Mouse (Mus musculus): ENCODE data around the gene Atp5l. TPM values are rescaled to one million over a fixed set of nuclear protein-coding genes. Genes with fewer than 3 reads are reported as not detected.

Atp5l gene
- polyA plus RNA-seq, 1 experiment: 79.4 TPM

- Histone ChIP-seq H3K4me3 (ENCODE audit: extremely low read depth, insufficient read depth, insufficient read length) (peak overlapping the region; percentile 70), H3K4me1 (ENCODE audit: control insufficient read depth, insufficient read depth, insufficient read length) (no peaks in the 10 kb centered on the region), H3K27ac (ENCODE audit: insufficient read depth, low read length) (no peak overlapping the region), H3K27me3 (ENCODE audit: control insufficient read depth, insufficient read depth, low read length) (no peaks in the 10 kb centered on the region), H3K36me3 (ENCODE audit: control insufficient read depth, insufficient read depth, low read length) (no peaks in the 10 kb centered on the region)
- 38% methylated on average over 2 of the region's 2 CpGs for WGBS
- DNase-seq (ENCODE audit: low read depth in 1 of 2, low spot score in 2 of 2): no peak
- TF ChIP-seq POLR2A (IDR thresholded peaks at IDR 0.05; ENCODE audit: low read depth, low read length) (no peak), CTCF (IDR thresholded peaks at IDR 0.05; ENCODE audit: extremely low read depth, insufficient read depth, insufficient read length, insufficient replicate concordance) (no peak)
Observed at GRCm38 (mm10) chr9:44919606-44920005, 936 bp downstream of the Atp5l start.

DNA sequence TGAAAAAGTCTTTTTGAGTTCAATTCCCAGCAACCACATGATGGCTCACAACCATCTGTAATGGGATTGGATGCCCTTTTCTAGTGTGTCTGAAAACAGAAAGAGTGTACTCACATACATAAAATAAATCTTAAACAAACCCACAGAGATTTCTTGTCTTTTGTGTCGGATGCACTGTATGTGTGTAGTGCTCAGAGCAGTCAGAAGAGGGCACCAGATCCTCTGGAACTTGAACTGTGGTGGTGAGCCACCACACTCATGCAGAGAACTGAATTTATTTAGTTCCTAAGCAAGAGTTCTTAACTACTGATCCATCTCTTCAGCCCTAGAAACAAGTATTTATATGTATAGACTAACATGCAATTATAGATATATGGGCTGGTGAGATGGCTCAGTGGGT lies 4.3 kb downstream of the Atp5l start:
- no peak for TF ChIP-seq POLR2A (IDR thresholded peaks at IDR 0.05; ENCODE audit: low read depth, low read length)
- TF ChIP-seq CTCF (IDR thresholded peaks at IDR 0.05; ENCODE audit: extremely low read depth, insufficient read depth, insufficient read length, insufficient replicate concordance): peak; percentile 30; the same call in 1 of the 2 replicates
- H3K4me3 ChIP-seq (ENCODE audit: extremely low read depth, insufficient read depth, insufficient read length): no peak overlapping the region
- H3K27ac ChIP-seq (ENCODE audit: insufficient read depth, low read length): no peak overlapping the region
- DNase-seq (ENCODE audit: low read depth in 1 of 2, low spot score in 2 of 2): peak; percentile 44 to 50
- H3K27me3 ChIP-seq (ENCODE audit: control insufficient read depth, insufficient read depth, low read length): no peaks in the 10 kb centered on the region
- peaks cover 8% of the 10 kb centered on the region; the same call in 1 of the 2 replicates for H3K36me3 ChIP-seq (ENCODE audit: control insufficient read depth, insufficient read depth, low read length)
- 21% methylated on average over 1 of the region's 1 CpGs for WGBS
- H3K4me1 ChIP-seq (ENCODE audit: control insufficient read depth, insufficient read depth, insufficient read length): no peaks in the 10 kb centered on the region

- DNase-seq (ENCODE audit: low read depth in 1 of 2, low spot score in 2 of 2): no peak
- no peaks in the 10 kb centered on the region for H3K27me3 ChIP-seq (ENCODE audit: control insufficient read depth, insufficient read depth, low read length)
- H3K4me1 ChIP-seq (ENCODE audit: control insufficient read depth, insufficient read depth, insufficient read length): no peaks in the 10 kb centered on the region
- TF ChIP-seq CTCF (IDR thresholded peaks at IDR 0.05; ENCODE audit: extremely low read depth, insufficient read depth, insufficient read length, insufficient replicate concordance) (no peak), POLR2A (IDR thresholded peaks at IDR 0.05; ENCODE audit: low read depth, low read length) (no peak)
- peaks cover 8% of the 10 kb centered on the region; the same call in 1 of the 2 replicates for H3K36me3 ChIP-seq (ENCODE audit: control insufficient read depth, insufficient read depth, low read length)
- WGBS: 44% methylated on average over 4 of the region's 4 CpGs
- H3K27ac ChIP-seq (ENCODE audit: insufficient read depth, low read length): no peak overlapping the region
- no peak overlapping the region for H3K4me3 ChIP-seq (ENCODE audit: extremely low read depth, insufficient read depth, insufficient read length)
Observed at GRCm38 (mm10) chr9:44914706-44915105, 5.8 kb downstream of the Atp5l start.

DNA sequence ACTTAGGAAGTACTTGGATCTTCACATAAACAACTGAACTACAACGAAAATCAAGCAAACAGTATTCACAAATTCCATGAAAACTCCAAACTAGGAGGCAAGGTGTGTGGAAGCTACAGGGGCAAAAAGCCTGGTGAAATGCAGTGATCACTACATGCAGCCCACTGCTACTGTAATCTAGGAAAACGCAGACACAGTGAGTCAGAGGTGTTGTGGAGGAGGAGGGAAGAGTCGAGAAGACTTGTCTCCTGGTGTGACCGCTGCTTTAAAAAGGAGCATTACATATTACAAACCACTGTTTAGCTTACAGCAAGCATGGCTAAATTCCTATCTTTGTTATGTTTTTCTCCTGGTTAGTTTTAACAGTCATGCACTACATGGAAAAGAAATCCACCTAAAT lies 9.2 kb downstream of the Atp5l start:
- H3K4me1 ChIP-seq (ENCODE audit: control insufficient read depth, insufficient read depth, insufficient read length): no peaks in the 10 kb centered on the region
- WGBS: 93% methylated on average over 4 of the region's 4 CpGs
- peaks cover 8% of the 10 kb centered on the region; the same call in 1 of the 2 replicates for H3K36me3 ChIP-seq (ENCODE audit: control insufficient read depth, insufficient read depth, low read length)
- no peak overlapping the region for H3K4me3 ChIP-seq (ENCODE audit: extremely low read depth, insufficient read depth, insufficient read length)
- no peak for TF ChIP-seq POLR2A (IDR thresholded peaks at IDR 0.05; ENCODE audit: low read depth, low read length)
- H3K27ac ChIP-seq (ENCODE audit: insufficient read depth, low read length): no peak overlapping the region
- no peaks in the 10 kb centered on the region for H3K27me3 ChIP-seq (ENCODE audit: control insufficient read depth, insufficient read depth, low read length)
- no peak for DNase-seq (ENCODE audit: low read depth in 1 of 2, low spot score in 2 of 2)

- no peak for DNase-seq (ENCODE audit: low read depth in 1 of 2, low spot score in 2 of 2)
- no peak for TF ChIP-seq POLR2A (IDR thresholded peaks at IDR 0.05; ENCODE audit: low read depth, low read length)
- no peak for TF ChIP-seq CTCF (IDR thresholded peaks at IDR 0.05; ENCODE audit: extremely low read depth, insufficient read depth, insufficient read length, insufficient replicate concordance)
- Histone ChIP-seq H3K36me3 (ENCODE audit: control insufficient read depth, insufficient read depth, low read length) (no peaks in the 10 kb centered on the region; the same call in 1 of the 2 replicates), H3K27ac (ENCODE audit: insufficient read depth, low read length) (no peak overlapping the region), H3K4me1 (ENCODE audit: control insufficient read depth, insufficient read depth, insufficient read length) (no peaks in the 10 kb centered on the region), H3K4me3 (ENCODE audit: extremely low read depth, insufficient read depth, insufficient read length) (no peak overlapping the region), H3K27me3 (ENCODE audit: control insufficient read depth, insufficient read depth, low read length) (no peaks in the 10 kb centered on the region)
- WGBS: 30% methylated on average over 4 of the region's 4 CpGs
Observed at GRCm38 (mm10) chr9:44905620-44906019, 14.9 kb downstream of the Atp5l start.

GRCm38 (mm10) chr9:44904964-44905363 lies 15.6 kb downstream of the Atp5l start:
- no peak for DNase-seq (ENCODE audit: low read depth in 1 of 2, low spot score in 2 of 2)
- Histone ChIP-seq H3K4me3 (ENCODE audit: extremely low read depth, insufficient read depth, insufficient read length) (no peak overlapping the region), H3K27me3 (ENCODE audit: control insufficient read depth, insufficient read depth, low read length) (no peaks in the 10 kb centered on the region), H3K4me1 (ENCODE audit: control insufficient read depth, insufficient read depth, insufficient read length) (no peaks in the 10 kb centered on the region), H3K36me3 (ENCODE audit: control insufficient read depth, insufficient read depth, low read length) (no peaks in the 10 kb centered on the region), H3K27ac (ENCODE audit: insufficient read depth, low read length) (peak overlapping the region; percentile 8; the same call in 1 of the 2 replicates)
- 65% methylated on average over 5 of the region's 5 CpGs for WGBS
- TF ChIP-seq CTCF (IDR thresholded peaks at IDR 0.05; ENCODE audit: extremely low read depth, insufficient read depth, insufficient read length, insufficient replicate concordance) (no peak), POLR2A (IDR thresholded peaks at IDR 0.05; ENCODE audit: low read depth, low read length) (no peak)

DNA sequence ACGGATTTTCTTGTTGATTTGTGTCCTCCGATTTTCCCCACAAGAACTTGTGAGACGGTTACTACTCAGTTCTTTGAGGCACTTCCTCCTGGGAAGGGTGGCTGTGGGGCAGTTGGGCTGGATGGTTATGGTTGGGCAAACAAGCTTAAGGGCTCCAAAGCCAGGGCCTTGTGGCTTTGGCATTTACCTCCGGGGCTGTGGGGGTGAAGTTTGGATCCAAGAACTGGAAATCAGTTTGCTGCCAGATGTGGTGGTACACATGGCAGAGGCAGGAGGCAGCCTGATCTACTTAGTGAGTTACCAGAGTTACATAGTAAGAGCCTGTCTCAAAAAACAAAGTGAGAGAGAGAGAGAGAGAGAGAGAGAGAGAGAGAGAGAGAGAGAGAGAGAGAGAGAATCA lies 16.7 kb downstream of the Atp5l start:
- no peak for TF ChIP-seq POLR2A (IDR thresholded peaks at IDR 0.05; ENCODE audit: low read depth, low read length)
- TF ChIP-seq CTCF (IDR thresholded peaks at IDR 0.05; ENCODE audit: extremely low read depth, insufficient read depth, insufficient read length, insufficient replicate concordance): no peak
- H3K36me3 ChIP-seq (ENCODE audit: control insufficient read depth, insufficient read depth, low read length): no peaks in the 10 kb centered on the region
- no peaks in the 10 kb centered on the region for H3K4me1 ChIP-seq (ENCODE audit: control insufficient read depth, insufficient read depth, insufficient read length)
- WGBS: 50% methylated on average over 4 of the region's 4 CpGs
- no peaks in the 10 kb centered on the region for H3K27me3 ChIP-seq (ENCODE audit: control insufficient read depth, insufficient read depth, low read length)
- no peak overlapping the region for H3K27ac ChIP-seq (ENCODE audit: insufficient read depth, low read length)
- no peak overlapping the region for H3K4me3 ChIP-seq (ENCODE audit: extremely low read depth, insufficient read depth, insufficient read length)
- DNase-seq (ENCODE audit: low read depth in 1 of 2, low spot score in 2 of 2): no peak

All from spleen, adult 2 months (tissue).